Mouse (Mus musculus) layer of hippocampus, postnatal 25 days (tissue): ENCODE results near the gene H2al1i. TPM values are rescaled to one million over a fixed set of nuclear protein-coding genes. Genes with fewer than 3 reads are reported as not detected.

ENCODE experiments used
- total RNA-seq, 2 experiments: library from RNA; stranded (reverse); gene quantifications; 2 replicates each; pipeline ENCODE4 v1.2.3; 2021

H2al1i gene
- total RNA-seq, 2 experiments from 2014 or later = not detected

Other genes with a start within 250 kb of the H2al1i start
- gene H2al1a, start 25.4 kb upstream of the H2al1i start, total RNA-seq = not detected
- not detected for gene H2al1b, start 22.2 kb upstream of the H2al1i start, total RNA-seq
- not detected for gene H2al1c, start 19.0 kb upstream of the H2al1i start, total RNA-seq
- not detected for gene H2al1d, start 15.8 kb upstream of the H2al1i start, total RNA-seq
- gene H2al1e, start 12.7 kb upstream of the H2al1i start, total RNA-seq = not detected
- gene H2al1f, start 9.5 kb upstream of the H2al1i start, total RNA-seq = not detected
- gene H2al1g, start 6.4 kb upstream of the H2al1i start, total RNA-seq = not detected
- not detected for gene H2al1h, start 3.2 kb upstream of the H2al1i start, total RNA-seq
- gene H2al1j, start 3.2 kb downstream of the H2al1i start, total RNA-seq = not detected